Mouse (Mus musculus): ENCODE measurements around the gene Rfc5. TPM values are rescaled to one million over a fixed set of nuclear protein-coding genes. Genes with fewer than 3 reads are reported as not detected.
A peak's percentile ranks its signal among the peaks of the same experiment; 100 is the strongest.

The Rfc5 gene
- polyA plus RNA-seq, 1 experiment from 2014 or later = 64.3 TPM

GRCm38 (mm10) chr5:117373418-117373817 is 15.4 kb downstream of the Rfc5 start:
- 87% methylated on average over 9 of the region's 9 CpGs for WGBS
- peaks cover 100% of the 10 kb centered on the region for H3K36me3 ChIP-seq

GRCm38 (mm10) chr5:117370592-117370991 is 18.3 kb downstream of the Rfc5 start:
- 77% methylated on average over 10 of the region's 10 CpGs for WGBS
- H3K36me3 ChIP-seq = peaks cover 100% of the 10 kb centered on the region
- no peak overlapping the region for H3K9ac ChIP-seq

More at GRCm38 (mm10) chr5:117373418-117373817, 15.4 kb downstream of the Rfc5 start:
- no peaks in the 10 kb centered on the region for H3K9me3 ChIP-seq
- no peak overlapping the region for H3K4me2 ChIP-seq
- ATAC-seq (ENCODE audit: extremely low read depth, insufficient number of reproducible peaks, low FRiP score, low TSS enrichment) = no peak
- H3K4me3 ChIP-seq = no peak overlapping the region
- H3K27ac ChIP-seq (replicated peaks) = no peak overlapping the region
- no peak overlapping the region for H3K9ac ChIP-seq
- H3K27me3 ChIP-seq (replicated peaks) = no peaks in the 10 kb centered on the region
- H3K4me1 ChIP-seq = peaks cover 8% of the 10 kb centered on the region

GRCm38 (mm10) chr5:117367206-117367605 is 21.6 kb downstream of the Rfc5 start:
- no peak for ATAC-seq (ENCODE audit: extremely low read depth, insufficient number of reproducible peaks, low FRiP score, low TSS enrichment)
- no peaks in the 10 kb centered on the region for H3K9me3 ChIP-seq
- WGBS = 65% methylated on average over 8 of the region's 8 CpGs
- H3K27me3 ChIP-seq (replicated peaks) = no peaks in the 10 kb centered on the region
- no peak overlapping the region for H3K27ac ChIP-seq (replicated peaks)
- H3K9ac ChIP-seq = no peak overlapping the region
- H3K4me3 ChIP-seq = no peak overlapping the region
- peaks cover 89% of the 10 kb centered on the region for H3K36me3 ChIP-seq
- H3K4me1 ChIP-seq = peaks cover 31% of the 10 kb centered on the region
- no peak overlapping the region for H3K4me2 ChIP-seq

More at GRCm38 (mm10) chr5:117370592-117370991, 18.3 kb downstream of the Rfc5 start:
- Histone ChIP-seq H3K4me3 (no peak overlapping the region), H3K9me3 (no peaks in the 10 kb centered on the region), H3K27me3 (replicated peaks) (no peaks in the 10 kb centered on the region), H3K27ac (replicated peaks) (no peak overlapping the region), H3K4me1 (peaks cover 10% of the 10 kb centered on the region), H3K4me2 (no peak overlapping the region)
- no peak for ATAC-seq (ENCODE audit: extremely low read depth, insufficient number of reproducible peaks, low FRiP score, low TSS enrichment)

GRCm38 (mm10) chr5:117365904-117366561 is 22.8 kb downstream of the Rfc5 start:
- Histone ChIP-seq H3K4me3 (no peak overlapping the region), H3K9me3 (no peaks in the 10 kb centered on the region), H3K4me2 (no peak overlapping the region), H3K27me3 (replicated peaks) (no peaks in the 10 kb centered on the region), H3K36me3 (peaks cover 78% of the 10 kb centered on the region), H3K27ac (replicated peaks) (no peak overlapping the region), H3K9ac (no peak overlapping the region), H3K4me1 (peaks cover 42% of the 10 kb centered on the region)
- WGBS = 88% methylated on average over 13 of the region's 13 CpGs
- no peak for ATAC-seq (ENCODE audit: extremely low read depth, insufficient number of reproducible peaks, low FRiP score, low TSS enrichment)

GRCm38 (mm10) chr5:117364821-117365220 is 24.0 kb downstream of the Rfc5 start:
- peaks cover 66% of the 10 kb centered on the region for H3K36me3 ChIP-seq
- H3K4me2 ChIP-seq = no peak overlapping the region
- peaks cover 50% of the 10 kb centered on the region for H3K4me1 ChIP-seq
- 77% methylated on average over 3 of the region's 3 CpGs for WGBS
- no peaks in the 10 kb centered on the region for H3K27me3 ChIP-seq (replicated peaks)
- no peak overlapping the region for H3K9ac ChIP-seq
- H3K4me3 ChIP-seq = no peak overlapping the region
- no peaks in the 10 kb centered on the region for H3K9me3 ChIP-seq
- H3K27ac ChIP-seq (replicated peaks) = no peak overlapping the region
- no peak for ATAC-seq (ENCODE audit: extremely low read depth, insufficient number of reproducible peaks, low FRiP score, low TSS enrichment)

GRCm38 (mm10) chr5:117363066-117363782 is 25.6 kb downstream of the Rfc5 start:
- H3K27me3 ChIP-seq (replicated peaks) = no peaks in the 10 kb centered on the region
- ATAC-seq (ENCODE audit: extremely low read depth, insufficient number of reproducible peaks, low FRiP score, low TSS enrichment) = no peak
- H3K9ac ChIP-seq = peak overlapping the region; percentile 50
- H3K4me1 ChIP-seq = peaks cover 63% of the 10 kb centered on the region
- peaks cover 50% of the 10 kb centered on the region for H3K36me3 ChIP-seq
- peak overlapping the region; percentile 18; the same call in 1 of the 2 replicates for H3K4me2 ChIP-seq
- no peak overlapping the region for H3K4me3 ChIP-seq
- no peaks in the 10 kb centered on the region for H3K9me3 ChIP-seq
- WGBS = 33% methylated on average over 15 of the region's 15 CpGs
- peak overlapping the region; percentile 53 for H3K27ac ChIP-seq (replicated peaks)

- no peaks in the 10 kb centered on the region for H3K9me3 ChIP-seq
- H3K4me1 ChIP-seq = peaks cover 64% of the 10 kb centered on the region
- H3K4me3 ChIP-seq = no peak overlapping the region
- 79% methylated on average over 4 of the region's 4 CpGs for WGBS
- ATAC-seq (ENCODE audit: extremely low read depth, insufficient number of reproducible peaks, low FRiP score, low TSS enrichment) = no peak
- H3K27me3 ChIP-seq (replicated peaks) = no peaks in the 10 kb centered on the region
- H3K9ac ChIP-seq = no peak overlapping the region
- H3K4me2 ChIP-seq = peak overlapping the region; percentile 91; the same call in 1 of the 2 replicates
- H3K36me3 ChIP-seq = peaks cover 33% of the 10 kb centered on the region
- peak overlapping the region; percentile 89 for H3K27ac ChIP-seq (replicated peaks)
Measured at GRCm38 (mm10) chr5:117361590-117361989, 27.3 kb downstream of the Rfc5 start.

- H3K27ac ChIP-seq (replicated peaks) = peak overlapping the region; percentile 89
- H3K27me3 ChIP-seq (replicated peaks) = no peaks in the 10 kb centered on the region
- H3K9me3 ChIP-seq = no peaks in the 10 kb centered on the region
- H3K4me1 ChIP-seq = peaks cover 71% of the 10 kb centered on the region
- H3K9ac ChIP-seq = peak overlapping the region; percentile 60
- WGBS = 20% methylated on average over 13 of the region's 13 CpGs
- H3K4me3 ChIP-seq = peak overlapping the region; percentile 5; the same call in 1 of the 2 replicates
- H3K4me2 ChIP-seq = peak overlapping the region; percentile 91
- H3K36me3 ChIP-seq = peaks cover 26% of the 10 kb centered on the region
- ATAC-seq (ENCODE audit: extremely low read depth, insufficient number of reproducible peaks, low FRiP score, low TSS enrichment) = no peak
Measured at GRCm38 (mm10) chr5:117360631-117361541, 28.0 kb downstream of the Rfc5 start.

GRCm38 (mm10) chr5:117360228-117360515 is 28.7 kb downstream of the Rfc5 start:
- peak overlapping the region; percentile 89 for H3K27ac ChIP-seq (replicated peaks)
- 50% methylated on average over 13 of the region's 13 CpGs for WGBS
- H3K4me2 ChIP-seq = peak overlapping the region; percentile 91
- no peaks in the 10 kb centered on the region for H3K9me3 ChIP-seq
- H3K4me1 ChIP-seq = peaks cover 79% of the 10 kb centered on the region
- peak overlapping the region; percentile 55; the same call in 1 of the 2 replicates for H3K9ac ChIP-seq
- no peaks in the 10 kb centered on the region for H3K27me3 ChIP-seq (replicated peaks)
- ATAC-seq (ENCODE audit: extremely low read depth, insufficient number of reproducible peaks, low FRiP score, low TSS enrichment) = no peak
- 0 out of 2 replicates have a peak overlapping the region, but pooled peaks have one; percentile 9 for H3K4me3 ChIP-seq
- peaks cover 19% of the 10 kb centered on the region for H3K36me3 ChIP-seq

GRCm38 (mm10) chr5:117359497-117360227 is 29.2 kb downstream of the Rfc5 start:
- Histone ChIP-seq H3K4me1 (peaks cover 82% of the 10 kb centered on the region), H3K27me3 (replicated peaks) (no peaks in the 10 kb centered on the region), H3K9me3 (no peaks in the 10 kb centered on the region), H3K9ac (peak overlapping the region; percentile 55), H3K4me2 (peak overlapping the region; percentile 91), H3K36me3 (peaks cover 14% of the 10 kb centered on the region), H3K27ac (replicated peaks) (peak overlapping the region; percentile 89), H3K4me3 (0 out of 2 replicates have a peak overlapping the region, but pooled peaks have one; percentile 9)
- WGBS = 37% methylated on average over 7 of the region's 7 CpGs
- ATAC-seq (ENCODE audit: extremely low read depth, insufficient number of reproducible peaks, low FRiP score, low TSS enrichment) = no peak
